Mouse (Mus musculus): ENCODE data around the gene H2-DMa. TPM values are rescaled to one million over a fixed set of nuclear protein-coding genes. Genes with fewer than 3 reads are reported as not detected.

The H2-DMa gene
- polyA plus RNA-seq, 1 experiment from 2014 or later, result 15.2 TPM

- ATAC-seq, result 0 out of 2 replicates have a peak, but pooled peaks have one; percentile 5
Measured at GRCm38 (mm10) chr17:34188010-34188409, 68.7 kb downstream of the H2-DMa start.

More at GRCm38 (mm10) chr17:34188010-34188409, 68.7 kb downstream of the H2-DMa start:
- Histone ChIP-seq H3K27me3 (replicated peaks; ENCODE audit: control insufficient read depth, insufficient read depth, low read length) (no peaks in the 10 kb centered on the region), H3K4me3 (ENCODE audit: low read depth, low read length) (peak overlapping the region; percentile 65), H3K4me2 (replicated peaks; ENCODE audit: low read depth) (peak overlapping the region; percentile 98), H3K9me3 (ENCODE audit: control insufficient read depth) (no peaks in the 10 kb centered on the region), H3K4me1 (replicated peaks; ENCODE audit: control insufficient read depth, insufficient read depth, low read length) (no peaks in the 10 kb centered on the region; the same call in 1 of the 2 replicates), H3K27ac (ENCODE audit: low read depth, low read length) (peak overlapping the region; percentile 77), H3K36me3 (ENCODE audit: control insufficient read depth, insufficient read depth) (no peaks in the 10 kb centered on the region; the same call in 1 of the 2 replicates), H3K9ac (ENCODE audit: low read depth, low read length) (peak overlapping the region; percentile 70)
- 6% methylated on average over 20 of the region's 20 CpGs for WGBS
- no peak for TF ChIP-seq CTCF (IDR thresholded peaks at IDR 0.05; ENCODE audit: low read depth)

Other genes starting within 250 kb of the H2-DMa start
- gene Gm7029, start 245.7 kb upstream of the H2-DMa start, polyA plus RNA-seq (2015; fragmentation: Nextera tagmentation; extraction: Ambion mirVana), result not detected in 2 replicates
- 1.7 and 1.9 TPM in 2 replicates for gene Kifc1, start 228.9 kb upstream of the H2-DMa start, polyA plus RNA-seq (2015; fragmentation: Nextera tagmentation; extraction: Ambion mirVana)
- 0.25 and 0.31 TPM in 2 replicates for gene Platr17, start 214.4 kb upstream of the H2-DMa start, polyA plus RNA-seq (2015; fragmentation: Nextera tagmentation; extraction: Ambion mirVana)
- gene Daxx, start 210.1 kb upstream of the H2-DMa start, polyA plus RNA-seq (2015; fragmentation: Nextera tagmentation; extraction: Ambion mirVana), result 20.6 and 22.6 TPM in 2 replicates
- gene Tapbp, start 203.6 kb upstream of the H2-DMa start, polyA plus RNA-seq (2015; fragmentation: Nextera tagmentation; extraction: Ambion mirVana), result 102 and 110 TPM in 2 replicates
- 11.1 and 12.9 TPM in 2 replicates for gene Zbtb22, start 203.6 kb upstream of the H2-DMa start, polyA plus RNA-seq (2015; fragmentation: Nextera tagmentation; extraction: Ambion mirVana)
- 10.8 and 11.6 TPM in 2 replicates for gene Rgl2, start 190.0 kb upstream of the H2-DMa start, polyA plus RNA-seq (2015; fragmentation: Nextera tagmentation; extraction: Ambion mirVana)
- gene Pfdn6, start 179.2 kb upstream of the H2-DMa start, polyA plus RNA-seq (2015; fragmentation: Nextera tagmentation; extraction: Ambion mirVana), result 111 and 116 TPM in 2 replicates
- gene Wdr46, start 178.9 kb upstream of the H2-DMa start, polyA plus RNA-seq (2015; fragmentation: Nextera tagmentation; extraction: Ambion mirVana), result 10.6 and 11.2 TPM in 2 replicates
- 14.0 and 15.0 TPM in 2 replicates for gene B3galt4, start 168.1 kb upstream of the H2-DMa start, polyA plus RNA-seq (2015; fragmentation: Nextera tagmentation; extraction: Ambion mirVana)
- gene Vps52, start 163.7 kb upstream of the H2-DMa start, polyA plus RNA-seq (2015; fragmentation: Nextera tagmentation; extraction: Ambion mirVana), result 23.5 and 25.5 TPM in 2 replicates
- 1,060 and 1,067 TPM in 2 replicates for gene Rps18, start 163.5 kb upstream of the H2-DMa start, polyA plus RNA-seq (2015; fragmentation: Nextera tagmentation; extraction: Ambion mirVana)
- 896 and 933 TPM in 2 replicates for gene H2-K1, start 119.2 kb upstream of the H2-DMa start, polyA plus RNA-seq (2015; fragmentation: Nextera tagmentation; extraction: Ambion mirVana)
- 9.1 and 10.1 TPM in 2 replicates for gene Ring1, start 94.9 kb upstream of the H2-DMa start, polyA plus RNA-seq (2015; fragmentation: Nextera tagmentation; extraction: Ambion mirVana)
- gene H2-Ke6, start 91.5 kb upstream of the H2-DMa start, polyA plus RNA-seq (2015; fragmentation: Nextera tagmentation; extraction: Ambion mirVana), result 59.8 and 67.1 TPM in 2 replicates
- 99.1 and 99.5 TPM in 2 replicates for gene Slc39a7, start 87.9 kb upstream of the H2-DMa start, polyA plus RNA-seq (2015; fragmentation: Nextera tagmentation; extraction: Ambion mirVana)
- 19.5 and 22.1 TPM in 2 replicates for gene Rxrb, start 87.7 kb upstream of the H2-DMa start, polyA plus RNA-seq (2015; fragmentation: Nextera tagmentation; extraction: Ambion mirVana)
- 0.13 and 0.21 TPM in 2 replicates for gene Col11a2, start 80.1 kb upstream of the H2-DMa start, polyA plus RNA-seq (2015; fragmentation: Nextera tagmentation; extraction: Ambion mirVana)
- gene H2-Oa, start 27.2 kb upstream of the H2-DMa start, polyA plus RNA-seq (2015; fragmentation: Nextera tagmentation; extraction: Ambion mirVana), result 0.25 and 0.90 TPM in 2 replicates
- 51.8 and 60.0 TPM in 2 replicates for gene Brd2, start 3.1 kb downstream of the H2-DMa start, polyA plus RNA-seq (2015; fragmentation: Nextera tagmentation; extraction: Ambion mirVana)
- 0.97 and 0.98 TPM in 2 replicates for gene H2-DMb2, start 23.8 kb downstream of the H2-DMa start, polyA plus RNA-seq (2015; fragmentation: Nextera tagmentation; extraction: Ambion mirVana)
- gene H2-DMb1, start 33.5 kb downstream of the H2-DMa start, polyA plus RNA-seq (2015; fragmentation: Nextera tagmentation; extraction: Ambion mirVana), result 5.1 and 6.4 TPM in 2 replicates
- 14.1 and 15.0 TPM in 2 replicates for gene Tap1, start 68.0 kb downstream of the H2-DMa start, polyA plus RNA-seq (2015; fragmentation: Nextera tagmentation; extraction: Ambion mirVana)
- gene Psmb9, start 68.2 kb downstream of the H2-DMa start, polyA plus RNA-seq (2015; fragmentation: Nextera tagmentation; extraction: Ambion mirVana), result 36.8 and 37.7 TPM in 2 replicates
- gene Psmb8, start 78.2 kb downstream of the H2-DMa start, polyA plus RNA-seq (2015; fragmentation: Nextera tagmentation; extraction: Ambion mirVana), result 82.4 and 86.4 TPM in 2 replicates
- gene Tap2, start 84.0 kb downstream of the H2-DMa start, polyA plus RNA-seq (2015; fragmentation: Nextera tagmentation; extraction: Ambion mirVana), result 11.2 and 13.0 TPM in 2 replicates
- 0.17 and 0.30 TPM in 2 replicates for gene H2-Ob, start 119.4 kb downstream of the H2-DMa start, polyA plus RNA-seq (2015; fragmentation: Nextera tagmentation; extraction: Ambion mirVana)
- 53.8 and 53.9 TPM in 2 replicates for gene H2-Ab1, start 138.1 kb downstream of the H2-DMa start, polyA plus RNA-seq (2015; fragmentation: Nextera tagmentation; extraction: Ambion mirVana)
- gene H2-Aa, start 168.3 kb downstream of the H2-DMa start, polyA plus RNA-seq (2015; fragmentation: Nextera tagmentation; extraction: Ambion mirVana), result 35.8 and 41.2 TPM in 2 replicates
- 24.1 and 25.1 TPM in 2 replicates for gene H2-Eb1, start 186.3 kb downstream of the H2-DMa start, polyA plus RNA-seq (2015; fragmentation: Nextera tagmentation; extraction: Ambion mirVana)
- gene H2-Eb2, start 206.1 kb downstream of the H2-DMa start, polyA plus RNA-seq (2015; fragmentation: Nextera tagmentation; extraction: Ambion mirVana), result not detected in 2 replicates
- gene Btnl2, start 235.3 kb downstream of the H2-DMa start, polyA plus RNA-seq (2015; fragmentation: Nextera tagmentation; extraction: Ambion mirVana), result 43.0 and 43.4 TPM in 2 replicates